Mouse (Mus musculus): Measurements from ENCODE around the gene Vmn2r42. TPM values are rescaled to one million over a fixed set of nuclear protein-coding genes. Genes with fewer than 3 reads are reported as not detected.
"Not testable (repeated sequence)": the region's sequence is repeated elsewhere in the genome, so short reads cannot be mapped to it uniquely, and the experiment has no call there.

The Vmn2r42 gene
- polyA plus RNA-seq (2016; fragmentation: Nextera tagmentation; extraction: Ambion mirVana): not detected in 2 replicates

DNA sequence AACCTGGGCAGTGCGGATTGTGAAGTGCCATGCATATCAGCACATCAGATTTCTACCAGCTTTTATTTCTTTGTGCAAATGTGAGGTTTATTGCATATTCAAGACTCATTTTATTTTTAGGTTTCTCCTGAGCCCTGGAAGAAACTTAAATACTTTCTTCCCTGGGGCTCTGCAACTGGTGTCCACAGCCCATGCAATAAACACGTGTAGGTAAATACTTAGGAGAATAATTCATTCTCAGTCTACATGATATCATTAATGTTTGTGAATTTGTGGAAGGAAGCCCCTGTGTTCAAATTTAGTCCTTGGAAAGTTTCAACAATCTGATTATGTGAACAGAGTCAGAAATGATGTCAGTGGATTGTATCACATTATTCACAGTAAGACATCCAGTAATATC is at the start of gene Vmn2r42:
Gene Vmn2r42 (minus strand): TSS at position 101 of the 400 bp plus-strand sequence.
- not testable (repeated sequence) for H3K4me3 ChIP-seq; ATAC-seq (ENCODE audit: low FRiP score, low read depth); H3K4me2 ChIP-seq (replicated peaks); H3K9ac ChIP-seq (replicated peaks); H3K9me3 ChIP-seq; H3K36me3 ChIP-seq; H3K27ac ChIP-seq (replicated peaks); H3K27me3 ChIP-seq; H3K4me1 ChIP-seq
- WGBS: no CpG with 5 or more reads among the region's 2 CpGs

GRCm38 (mm10) chr7:8161554-8161953 is 38.6 kb downstream of the Vmn2r42 start, which contains the start of gene Vmn2r41:
TSS of gene Vmn2r41 (minus strand) at chr7:8161654.
- H3K4me2 ChIP-seq (replicated peaks); H3K9me3 ChIP-seq; H3K27me3 ChIP-seq; H3K4me3 ChIP-seq; H3K27ac ChIP-seq (replicated peaks); H3K36me3 ChIP-seq; ATAC-seq (ENCODE audit: low FRiP score, low read depth); H3K4me1 ChIP-seq; H3K9ac ChIP-seq (replicated peaks): not testable (repeated sequence)
- WGBS: no CpG with 5 or more reads among the region's 1 CpGs

Other genes starting within 250 kb of the Vmn2r42 start
- not detected in 2 replicates for gene Vmn2r41, start 38.7 kb downstream of the Vmn2r42 start, polyA plus RNA-seq (2016; fragmentation: Nextera tagmentation; extraction: Ambion mirVana)
- not detected in 2 replicates for gene Vmn2r43, start 60.3 kb upstream of the Vmn2r42 start, polyA plus RNA-seq (2016; fragmentation: Nextera tagmentation; extraction: Ambion mirVana)
- not detected in 2 replicates for gene Vmn2r44, start 183.0 kb upstream of the Vmn2r42 start, polyA plus RNA-seq (2016; fragmentation: Nextera tagmentation; extraction: Ambion mirVana)

Data from midbrain, embryonic 12.5 days (tissue).